Mouse (Mus musculus) liver, embryonic 14.5 days (tissue): ENCODE data around the gene Csf1. TPM values are rescaled to one million over a fixed set of nuclear protein-coding genes. Genes with fewer than 3 reads are reported as not detected.

Source experiments
- ATAC-seq: fragments of 200-750 bp; cut with Nextera tagmentation; 2 replicates; pipeline ENCODE4 v1.8.0; 2017; ENCODE audit warnings: moderate number of reproducible peaks, mild to moderate bottlenecking, moderate library complexity; ENCODE audit not compliant: insufficient read depth
- DNase-seq, 3 experiments: peaks; one replicate each; pipeline ENCODE4 v3.0.0-alpha.2; 2012 to 2013; ENCODE audit warnings: low read depth in 3 of 3, low spot score in 3 of 3
- H3K27ac ChIP-seq: fragments of 300-500 bp; sonication (generic); 2 replicates; pipeline ENCODE4 v1.5.1; 2014; ENCODE audit warnings: moderate library complexity, mild to moderate bottlenecking, control low read depth, inconsistent platforms
- H3K27me3 ChIP-seq: fragments of 300-500 bp; sonication (generic); 2 replicates; pipeline ENCODE4 v1.6.1; 2014; ENCODE audit warnings: mild to moderate bottlenecking, low read length, moderate library complexity; ENCODE audit not compliant: control insufficient read depth, insufficient read depth
- H3K36me3 ChIP-seq: fragments of 300-500 bp; sonication (generic); replicated peaks from 2 replicates; pipeline ENCODE4 v1.6.1; 2014; ENCODE audit warnings: low read depth; ENCODE audit not compliant: control insufficient read depth, insufficient read depth
- H3K4me1 ChIP-seq, 2 experiments: fragments of 200-500 bp in 1 of 2; fragments of 300-500 bp in 1 of 2; sonication (generic) in 1 of 2; replicated peaks; 2 replicates each; pipeline ENCODE4 v1.6.1; 2012 to 2014; ENCODE audit warnings: antibody characterized with exemption in 1 of 2, inconsistent platforms in 1 of 2, low read length in 1 of 2; ENCODE audit not compliant: control insufficient read depth in 2 of 2, insufficient read depth in 2 of 2
- H3K4me2 ChIP-seq: fragments of 300-500 bp; sonication (generic); 2 replicates; pipeline ENCODE4 v1.6.1; 2014; ENCODE audit warnings: low read depth, mild to moderate bottlenecking, control low read depth, moderate library complexity
- H3K4me3 ChIP-seq, 2 experiments: fragments of 200-500 bp in 1 of 2; fragments of 300-500 bp in 1 of 2; sonication (generic) in 1 of 2; 2 replicates each; pipeline ENCODE4 v1.5.1; 2012 to 2014; ENCODE audit warnings: low read depth in 2 of 2, low read length in 2 of 2, mild to moderate bottlenecking in 2 of 2, control low read depth in 1 of 2, inconsistent platforms in 1 of 2, moderate library complexity in 1 of 2; ENCODE audit not compliant: insufficient read depth in 1 of 2
- H3K9ac ChIP-seq: fragments of 300-500 bp; sonication (generic); replicated peaks from 2 replicates; pipeline ENCODE4 v1.6.1; 2014; ENCODE audit warnings: mild to moderate bottlenecking, control low read depth, moderate library complexity
- H3K9me3 ChIP-seq: fragments of 300-500 bp; sonication (generic); 2 replicates; pipeline ENCODE4 v1.6.1; 2016; ENCODE audit warnings: low read length, mixed read lengths; ENCODE audit not compliant: control insufficient read depth
- CTCF ChIP-seq: IDR thresholded peaks from 2 replicates; pipeline ENCODE4 v1.5.1; 2016; ENCODE audit warnings: antibody characterized with exemption, low read depth, control low read depth
- EP300 ChIP-seq: IDR thresholded peaks from 2 replicates; pipeline ENCODE4 v1.6.1; 2016; ENCODE audit warnings: antibody characterized with exemption, low read depth
- WGBS: fragments of 180-500 bp; shearing (Covaris S2); extraction: QIAGEN DNeasy Blood & Tissue Kit; methylation state at CpG from one replicate; pipeline ENCODE4 v1.1.7; 2014; ENCODE audit not compliant: insufficient replicate concordance; 5-methylcytosine and 5-hydroxymethylcytosine counted together
- polyA plus RNA-seq, 2 experiments: library from polyadenylated mRNA; depleted of rRNA in 1 of 2; stranded (reverse) in 1 of 2; unstranded in 1 of 2; fragments of >200 nt; fragmentation: Nextera tagmentation in 1 of 2; extraction: Ambion mirVana in 1 of 2; gene quantifications; 2 replicates each; pipeline versions ENCODE4 v1.2.1 to v1.2.3; 2012 to 2014

The Csf1 gene
- polyA plus RNA-seq, 2 experiments: 4.4 to 5.9 TPM

- Histone ChIP-seq H3K9ac (no peak overlapping the region), H3K27me3 (no peaks in the 10 kb centered on the region), H3K4me2 (no peak overlapping the region), H3K4me3 (no peak overlapping the region), H3K27ac (no peak overlapping the region), H3K36me3 (no peaks in the 10 kb centered on the region), H3K9me3 (no peaks in the 10 kb centered on the region), H3K4me1 (no peaks in the 10 kb centered on the region; a peak in 1 of 4 replicates)
- no peak for ATAC-seq
- TF ChIP-seq EP300 (no peak), CTCF (no peak)
- WGBS: 54% methylated on average over 3 of the region's 3 CpGs
- DNase-seq: no peak
Measured at GRCm38 (mm10) chr3:107709156-107709555, 51.1 kb downstream of the Csf1 start.

- Histone ChIP-seq H3K4me3 (no peak overlapping the region), H3K4me2 (no peak overlapping the region), H3K4me1 (no peaks in the 10 kb centered on the region; a peak in 1 of 4 replicates), H3K27me3 (no peaks in the 10 kb centered on the region), H3K27ac (no peak overlapping the region), H3K36me3 (no peaks in the 10 kb centered on the region), H3K9ac (no peak overlapping the region), H3K9me3 (no peaks in the 10 kb centered on the region)
- 75% methylated on average over 4 of the region's 4 CpGs for WGBS
- no peak for TF ChIP-seq EP300
- TF ChIP-seq CTCF: no peak
- no peak for ATAC-seq
- DNase-seq: no peak
Measured at GRCm38 (mm10) chr3:107707239-107707638, 53.0 kb downstream of the Csf1 start.

- 20% methylated on average over 2 of the region's 2 CpGs for WGBS
- H3K4me3 ChIP-seq: no peak overlapping the region
- no peaks in the 10 kb centered on the region for H3K36me3 ChIP-seq
- H3K9ac ChIP-seq: no peak overlapping the region
- no peaks in the 10 kb centered on the region for H3K27me3 ChIP-seq
- H3K27ac ChIP-seq: no peak overlapping the region
- no peaks in the 10 kb centered on the region; a peak in 1 of 4 replicates for H3K4me1 ChIP-seq
- TF ChIP-seq EP300: no peak
- TF ChIP-seq CTCF: no peak
- no peaks in the 10 kb centered on the region for H3K9me3 ChIP-seq
- H3K4me2 ChIP-seq: no peak overlapping the region
- no peak for ATAC-seq
- DNase-seq: no peak
Measured at GRCm38 (mm10) chr3:107706164-107706563, 54.1 kb downstream of the Csf1 start.

GRCm38 (mm10) chr3:107704371-107704705 is 55.9 kb downstream of the Csf1 start:
- H3K9ac ChIP-seq: no peak overlapping the region
- no peaks in the 10 kb centered on the region; a peak in 1 of 4 replicates for H3K4me1 ChIP-seq
- H3K36me3 ChIP-seq: no peaks in the 10 kb centered on the region
- ATAC-seq (no peak), DNase-seq (no peak)
- H3K4me3 ChIP-seq: no peak overlapping the region
- H3K27me3 ChIP-seq: no peaks in the 10 kb centered on the region
- 49% methylated on average over 1 of the region's 1 CpGs for WGBS
- no peak overlapping the region for H3K27ac ChIP-seq
- no peaks in the 10 kb centered on the region for H3K9me3 ChIP-seq
- TF ChIP-seq CTCF: no peak
- no peak for TF ChIP-seq EP300
- H3K4me2 ChIP-seq: no peak overlapping the region

GRCm38 (mm10) chr3:107703675-107704370 is 56.4 kb downstream of the Csf1 start:
- TF ChIP-seq EP300: no peak
- no peak for TF ChIP-seq CTCF
- no peaks in the 10 kb centered on the region for H3K36me3 ChIP-seq
- no peak overlapping the region for H3K4me2 ChIP-seq
- 61% methylated on average over 7 of the region's 7 CpGs for WGBS
- ATAC-seq (no peak), DNase-seq (no peak)
- H3K9ac ChIP-seq: no peak overlapping the region
- H3K9me3 ChIP-seq: no peaks in the 10 kb centered on the region
- H3K4me3 ChIP-seq: no peak overlapping the region
- no peak overlapping the region for H3K27ac ChIP-seq
- H3K27me3 ChIP-seq: no peaks in the 10 kb centered on the region
- peaks cover 0 to 3% of the 10 kb centered on the region in 2 experiments; a peak in 1 of 4 replicates for H3K4me1 ChIP-seq
